Mouse (Mus musculus) neural tube, embryonic 12.5 days (tissue): Measurements from ENCODE around the gene D630045J12Rik. TPM values are rescaled to one million over a fixed set of nuclear protein-coding genes. Genes with fewer than 3 reads are reported as not detected.

Experiments used
- ATAC-seq: fragments of 200-750 bp; cut with Nextera tagmentation; 2 replicates; pipeline ENCODE4 v1.8.0; 2017; ENCODE audit warnings: low read depth, mild to moderate bottlenecking, moderate TSS enrichment, moderate library complexity; ENCODE audit not compliant: low FRiP score
- H3K27ac ChIP-seq: fragments of 300-500 bp; sonication (generic); 2 replicates; pipeline ENCODE4 v1.5.1; 2016
- H3K27me3 ChIP-seq: fragments of 300-500 bp; sonication (generic); replicated peaks from 2 replicates; pipeline ENCODE4 v1.6.1; 2016; ENCODE audit warnings: mild to moderate bottlenecking
- H3K36me3 ChIP-seq: fragments of 300-500 bp; sonication (generic); 2 replicates; pipeline ENCODE4 v1.6.1; 2016; ENCODE audit warnings: mild to moderate bottlenecking
- H3K4me1 ChIP-seq: fragments of 300-500 bp; sonication (generic); 2 replicates; pipeline ENCODE4 v1.6.1; 2016
- H3K4me2 ChIP-seq: fragments of 300-500 bp; sonication (generic); replicated peaks from 2 replicates; pipeline ENCODE4 v1.6.1; 2016; ENCODE audit warnings: mild to moderate bottlenecking
- H3K4me3 ChIP-seq: fragments of 300-500 bp; sonication (generic); 2 replicates; pipeline ENCODE4 v1.5.1; 2016
- H3K9ac ChIP-seq: fragments of 300-500 bp; sonication (generic); 2 replicates; pipeline ENCODE4 v1.6.1; 2016; ENCODE audit warnings: mild to moderate bottlenecking
- H3K9me3 ChIP-seq: fragments of 300-500 bp; sonication (generic); 2 replicates; pipeline ENCODE4 v1.6.1; 2016; ENCODE audit warnings: mild to moderate bottlenecking
- WGBS: fragments of 180-500 bp; shearing (Covaris S2); methylation state at CpG from one replicate; pipeline ENCODE4 v1.1.7; 2016; 5-methylcytosine and 5-hydroxymethylcytosine counted together
- polyA plus RNA-seq: library from polyadenylated mRNA; unstranded; fragments of >200 nt; fragmentation: Nextera tagmentation; extraction: Ambion mirVana; gene quantifications from 2 replicates; pipeline ENCODE4 v1.2.1, GENCODE M21; 2016

Gene D630045J12Rik
- 12.4 and 13.3 TPM in 2 replicates for polyA plus RNA-seq

GRCm38 (mm10) chr6:38253736-38254641, at the start of gene D630045J12Rik:
Gene D630045J12Rik (minus strand): TSS chr6:38254009.
- no peaks in the 10 kb centered on the region for H3K9me3 ChIP-seq
- no peaks in the 10 kb centered on the region for H3K36me3 ChIP-seq
- peak; percentile 91 for ATAC-seq
- peak within 1 kb of the TSS; percentile 91 for H3K27ac ChIP-seq
- peaks cover 34% of the 10 kb centered on the region for H3K4me1 ChIP-seq
- H3K9ac ChIP-seq: peak within 1 kb of the TSS; percentile 99
- WGBS: under 1% methylated on average over 111 of the region's 118 CpGs
- H3K4me2 ChIP-seq: peak within 1 kb of the TSS; percentile 75
- peak within 1 kb of the TSS; percentile 94 for H3K4me3 ChIP-seq
- no peaks in the 10 kb centered on the region for H3K27me3 ChIP-seq

- Histone ChIP-seq H3K4me1 (peaks cover 9% of the 10 kb centered on the region), H3K36me3 (peaks cover 28% of the 10 kb centered on the region), H3K9me3 (peaks cover 6% of the 10 kb centered on the region; the same call in 1 of the 2 replicates), H3K4me2 (peak within 1 kb of the TSS; percentile 68), H3K9ac (peak within 1 kb of the TSS; percentile 94), H3K27ac (peak within 1 kb of the TSS; percentile 90), H3K4me3 (peak within 1 kb of the TSS; percentile 77), H3K27me3 (no peaks in the 10 kb centered on the region)
- peak; percentile 95 for ATAC-seq
- WGBS: under 1% methylated on average over 70 of the region's 70 CpGs
These were observed 45.1 kb upstream of the D630045J12Rik start, which contains the start of gene Zc3hav1l for GRCm38 (mm10) chr6:38298761-38299401. Gene Zc3hav1l (minus strand): TSS chr6:38299259.

GRCm38 (mm10) chr6:38298246-38298635, 44.4 kb upstream of the D630045J12Rik start:
- Histone ChIP-seq H3K4me2 (peak overlapping the region; percentile 68), H3K27ac (peak overlapping the region; percentile 90), H3K9ac (peak overlapping the region; percentile 94), H3K9me3 (peaks cover 3% of the 10 kb centered on the region; the same call in 1 of the 2 replicates), H3K4me3 (peak overlapping the region; percentile 77), H3K4me1 (peaks cover 9% of the 10 kb centered on the region), H3K27me3 (no peaks in the 10 kb centered on the region), H3K36me3 (peaks cover 33% of the 10 kb centered on the region)
- under 1% methylated on average over 10 of the region's 10 CpGs for WGBS
- ATAC-seq: peak; percentile 65

- Histone ChIP-seq H3K9ac (peak overlapping the region; percentile 94), H3K36me3 (peaks cover 38% of the 10 kb centered on the region), H3K27me3 (no peaks in the 10 kb centered on the region), H3K9me3 (no peaks in the 10 kb centered on the region), H3K27ac (peak overlapping the region; percentile 90; the same call in 1 of the 2 replicates), H3K4me1 (peaks cover 9% of the 10 kb centered on the region), H3K4me3 (peak overlapping the region; percentile 77), H3K4me2 (peak overlapping the region; percentile 68)
- ATAC-seq: no peak
- 42% methylated on average over 12 of the region's 12 CpGs for WGBS
These were observed 43.9 kb upstream of the D630045J12Rik start for GRCm38 (mm10) chr6:38297580-38298245.

- H3K27ac ChIP-seq: no peak overlapping the region
- H3K4me3 ChIP-seq: no peak overlapping the region
- H3K4me2 ChIP-seq: no peak overlapping the region
- no peaks in the 10 kb centered on the region for H3K9me3 ChIP-seq
- ATAC-seq: no peak
- H3K9ac ChIP-seq: no peak overlapping the region
- peaks cover 6% of the 10 kb centered on the region for H3K4me1 ChIP-seq
- H3K36me3 ChIP-seq: peaks cover 69% of the 10 kb centered on the region
- no peaks in the 10 kb centered on the region for H3K27me3 ChIP-seq
- WGBS: 75% methylated on average over 3 of the region's 3 CpGs
These were observed 39.9 kb upstream of the D630045J12Rik start for GRCm38 (mm10) chr6:38293708-38294107.

GRCm38 (mm10) chr6:38292871-38293646, 39.2 kb upstream of the D630045J12Rik start:
- no peak overlapping the region for H3K9ac ChIP-seq
- H3K36me3 ChIP-seq: peaks cover 69% of the 10 kb centered on the region
- no peak overlapping the region for H3K4me3 ChIP-seq
- no peaks in the 10 kb centered on the region for H3K27me3 ChIP-seq
- H3K27ac ChIP-seq: no peak overlapping the region
- H3K4me2 ChIP-seq: no peak overlapping the region
- ATAC-seq: no peak
- H3K9me3 ChIP-seq: no peaks in the 10 kb centered on the region
- H3K4me1 ChIP-seq: peaks cover 4% of the 10 kb centered on the region; the same call in 1 of the 2 replicates
- 63% methylated on average over 11 of the region's 11 CpGs for WGBS

GRCm38 (mm10) chr6:38284422-38284821, 30.6 kb upstream of the D630045J12Rik start:
- Histone ChIP-seq H3K27ac (no peak overlapping the region), H3K4me1 (no peaks in the 10 kb centered on the region), H3K4me2 (no peak overlapping the region), H3K36me3 (peaks cover 37% of the 10 kb centered on the region), H3K9ac (no peak overlapping the region), H3K27me3 (no peaks in the 10 kb centered on the region), H3K9me3 (0 out of 2 replicates have a peak, but pooled peaks cover 8% of the 10 kb centered on the region), H3K4me3 (no peak overlapping the region)
- 98% methylated on average over 19 of the region's 19 CpGs for WGBS
- ATAC-seq: no peak

GRCm38 (mm10) chr6:38264466-38264865, 10.7 kb upstream of the D630045J12Rik start:
- Histone ChIP-seq H3K36me3 (no peaks in the 10 kb centered on the region), H3K9me3 (no peaks in the 10 kb centered on the region), H3K27ac (no peak overlapping the region), H3K9ac (no peak overlapping the region), H3K4me1 (no peaks in the 10 kb centered on the region), H3K4me2 (no peak overlapping the region), H3K4me3 (no peak overlapping the region), H3K27me3 (no peaks in the 10 kb centered on the region)
- no peak for ATAC-seq
- 82% methylated on average over 7 of the region's 7 CpGs for WGBS

GRCm38 (mm10) chr6:38263393-38264159, 9.8 kb upstream of the D630045J12Rik start:
- no peaks in the 10 kb centered on the region for H3K4me1 ChIP-seq
- no peaks in the 10 kb centered on the region for H3K27me3 ChIP-seq
- no peak overlapping the region for H3K27ac ChIP-seq
- no peaks in the 10 kb centered on the region for H3K36me3 ChIP-seq
- H3K9me3 ChIP-seq: no peaks in the 10 kb centered on the region
- H3K4me3 ChIP-seq: no peak overlapping the region
- no peak overlapping the region for H3K9ac ChIP-seq
- 83% methylated on average over 5 of the region's 5 CpGs for WGBS
- H3K4me2 ChIP-seq: no peak overlapping the region
- ATAC-seq: no peak

GRCm38 (mm10) chr6:38261877-38262276, 8.1 kb upstream of the D630045J12Rik start:
- Histone ChIP-seq H3K4me3 (no peak overlapping the region), H3K9me3 (no peaks in the 10 kb centered on the region), H3K27me3 (no peaks in the 10 kb centered on the region), H3K36me3 (no peaks in the 10 kb centered on the region), H3K4me2 (no peak overlapping the region), H3K27ac (no peak overlapping the region), H3K4me1 (no peaks in the 10 kb centered on the region), H3K9ac (no peak overlapping the region)
- WGBS: 70% methylated on average over 4 of the region's 4 CpGs
- ATAC-seq: no peak

- ATAC-seq: no peak
- no peak overlapping the region for H3K27ac ChIP-seq
- H3K27me3 ChIP-seq: no peaks in the 10 kb centered on the region
- H3K9ac ChIP-seq: no peak overlapping the region
- H3K4me3 ChIP-seq: no peak overlapping the region
- peaks cover 7% of the 10 kb centered on the region for H3K4me1 ChIP-seq
- WGBS: 95% methylated on average over 8 of the region's 8 CpGs
- no peak overlapping the region for H3K4me2 ChIP-seq
- no peaks in the 10 kb centered on the region for H3K36me3 ChIP-seq
- no peaks in the 10 kb centered on the region for H3K9me3 ChIP-seq
These were observed 3.7 kb upstream of the D630045J12Rik start for GRCm38 (mm10) chr6:38257506-38257905.
